Mouse (Mus musculus) liver, embryonic 14.5 days (tissue): ENCODE measurements around the gene Ptprs.

Source experiments
- CTCF ChIP-seq: IDR thresholded peaks from 2 replicates; pipeline ENCODE4 v1.5.1; 2016; ENCODE audit warnings: antibody characterized with exemption, low read depth, control low read depth
- EP300 ChIP-seq: IDR thresholded peaks from 2 replicates; pipeline ENCODE4 v1.6.1; 2016; ENCODE audit warnings: antibody characterized with exemption, low read depth

DNA sequence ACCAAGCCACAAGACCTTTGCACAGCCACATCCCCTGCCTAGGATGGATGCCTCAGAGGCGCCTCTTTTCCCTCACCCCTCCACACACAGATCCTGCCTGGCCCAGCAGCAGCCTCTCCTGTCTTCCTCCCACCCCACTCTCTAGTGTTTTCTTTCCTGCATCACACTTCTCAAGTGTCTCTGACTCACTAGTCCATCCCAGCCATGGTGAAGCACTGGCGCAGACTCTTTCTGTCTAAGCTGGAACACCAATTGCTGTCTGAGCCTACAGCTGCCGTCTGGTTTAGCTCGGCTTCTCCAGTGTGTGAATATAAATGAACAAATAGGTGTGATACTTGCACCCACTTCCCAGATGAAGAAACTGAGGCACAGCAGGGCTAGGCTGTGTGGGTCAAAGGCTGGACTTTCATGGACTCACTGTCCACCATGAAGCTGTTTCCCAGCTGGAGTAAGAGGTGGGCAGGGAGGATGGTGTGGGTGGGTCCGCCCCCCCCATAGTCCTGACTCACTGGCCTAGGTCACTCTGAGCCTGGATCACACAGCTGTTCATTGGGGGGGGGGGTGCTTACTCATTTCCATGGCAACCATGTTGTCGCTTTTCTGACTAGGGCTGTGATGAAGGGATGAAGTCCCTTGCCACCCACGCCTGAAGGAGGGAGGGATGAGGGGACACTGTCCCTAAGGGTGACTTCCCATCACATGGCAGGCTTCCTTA, 14.3 kb upstream of the Ptprs start:
- TF ChIP-seq CTCF: no peak
- TF ChIP-seq EP300: no peak
